Mouse (Mus musculus): ENCODE results near the gene Zmynd8. TPM values are rescaled to one million over a fixed set of nuclear protein-coding genes. Genes with fewer than 3 reads are reported as not detected.

Gene Zmynd8
- total RNA-seq, 2 experiments from 2014 or later = 173 to 186 TPM

DNA sequence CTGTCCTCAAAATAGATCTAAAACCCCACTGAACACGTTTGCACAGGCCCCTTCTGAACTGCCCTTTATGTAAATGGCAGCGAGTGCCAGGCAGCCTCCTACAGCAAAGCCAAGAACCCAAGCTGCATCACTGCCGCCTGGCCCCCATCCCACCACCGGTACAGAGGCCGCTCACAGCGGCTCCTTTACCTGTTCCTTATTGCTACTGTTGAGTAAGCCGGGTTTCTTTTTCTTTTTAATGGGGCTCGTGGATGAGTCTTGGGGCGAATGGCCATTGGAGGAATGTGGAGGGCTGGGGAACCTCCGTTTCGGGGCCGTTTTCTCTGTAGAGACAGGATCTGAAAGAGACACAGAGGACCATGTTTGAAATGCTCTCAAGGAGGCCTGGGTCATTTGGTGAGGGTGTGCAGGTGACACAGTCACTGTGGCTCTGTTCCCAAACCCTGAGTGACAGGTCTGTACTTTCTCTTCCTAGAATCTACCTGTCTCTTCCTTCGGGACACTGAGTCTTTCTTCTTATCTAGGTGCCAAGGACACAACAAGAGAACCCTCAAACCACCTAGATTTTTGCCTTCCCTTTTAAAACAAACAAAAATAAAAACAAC lies 46.9 kb downstream of the Zmynd8 start:
- DNase-seq (ENCODE audit: low spot score in 2 of 2) = no peak
- H3K4me3 ChIP-seq = no peak overlapping the region
- H3K27ac ChIP-seq = peak overlapping the region; percentile 72
- TF ChIP-seq CTCF (conservative IDR thresholded peaks at IDR 0.05) = no peak

DNA sequence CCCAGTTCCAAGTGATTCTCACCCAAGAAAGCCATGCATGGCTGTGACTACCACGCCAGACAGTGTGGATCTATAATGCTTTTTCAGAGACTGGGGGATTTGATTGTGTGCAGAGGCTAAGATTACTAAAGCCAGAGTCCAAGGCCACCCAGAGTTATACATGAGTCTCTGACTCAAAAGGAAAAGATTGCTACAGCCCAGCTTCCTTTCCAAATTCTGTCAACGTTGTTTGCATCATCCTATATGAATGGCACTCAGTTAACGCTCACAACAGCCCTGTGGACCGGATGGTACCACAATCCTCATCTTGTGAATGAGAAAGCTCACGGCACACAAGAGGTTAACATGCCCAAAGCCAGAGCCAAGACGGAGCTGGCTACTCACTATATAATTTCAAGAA lies 48.0 kb downstream of the Zmynd8 start:
- H3K4me3 ChIP-seq = no peak overlapping the region
- no peak for TF ChIP-seq CTCF (conservative IDR thresholded peaks at IDR 0.05)
- H3K27ac ChIP-seq = peak overlapping the region; percentile 72
- no peak for DNase-seq (ENCODE audit: low spot score in 2 of 2)

DNA sequence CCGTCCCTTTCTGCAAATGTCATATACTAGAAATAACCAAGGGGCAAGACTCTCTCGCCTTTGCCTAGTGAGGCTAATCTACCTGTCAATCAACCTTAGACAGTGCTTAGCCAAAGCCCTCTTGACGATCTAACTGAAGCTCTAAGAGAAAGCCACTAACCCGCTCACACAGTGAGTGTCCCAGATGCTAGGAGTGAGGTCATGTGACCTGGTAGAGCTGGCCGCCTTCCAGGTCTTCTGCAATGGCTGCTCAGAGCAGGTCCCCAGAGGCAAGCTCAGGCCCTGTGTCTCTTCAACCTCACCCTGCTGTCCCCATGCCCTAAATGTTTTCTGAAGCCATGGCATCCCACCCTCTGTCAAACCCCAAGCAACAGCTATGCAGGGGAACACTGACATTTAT lies 49.7 kb downstream of the Zmynd8 start:
- Histone ChIP-seq H3K27ac (peak overlapping the region; percentile 72), H3K4me3 (no peak overlapping the region)
- no peak for TF ChIP-seq CTCF (conservative IDR thresholded peaks at IDR 0.05)
- peak in 1 of 2 experiments; percentile 63 for DNase-seq (ENCODE audit: low spot score in 2 of 2)

DNA sequence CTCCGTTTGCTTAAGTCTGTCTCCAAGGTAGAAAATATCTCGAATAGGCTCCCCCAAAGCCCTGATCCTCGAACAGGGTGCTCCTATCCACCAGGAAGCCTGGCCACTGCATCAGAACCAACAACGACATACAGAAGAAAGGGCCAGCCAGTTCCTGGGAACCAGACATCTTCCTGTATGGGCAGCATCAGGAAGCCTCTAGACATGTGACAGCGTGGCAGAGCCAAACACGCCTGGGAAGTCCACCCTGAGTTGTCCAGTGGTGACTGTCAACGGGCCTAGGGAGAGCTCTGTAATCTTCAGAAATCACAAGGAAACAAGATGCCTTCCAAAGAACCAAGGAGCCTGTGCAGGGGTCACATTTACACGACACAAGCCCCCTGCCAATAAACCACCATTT lies 52.0 kb downstream of the Zmynd8 start:
- no peak overlapping the region for H3K4me3 ChIP-seq
- DNase-seq (ENCODE audit: low spot score in 2 of 2) = no peak
- peak overlapping the region; percentile 85 for H3K27ac ChIP-seq
- no peak for TF ChIP-seq CTCF (conservative IDR thresholded peaks at IDR 0.05)

DNA sequence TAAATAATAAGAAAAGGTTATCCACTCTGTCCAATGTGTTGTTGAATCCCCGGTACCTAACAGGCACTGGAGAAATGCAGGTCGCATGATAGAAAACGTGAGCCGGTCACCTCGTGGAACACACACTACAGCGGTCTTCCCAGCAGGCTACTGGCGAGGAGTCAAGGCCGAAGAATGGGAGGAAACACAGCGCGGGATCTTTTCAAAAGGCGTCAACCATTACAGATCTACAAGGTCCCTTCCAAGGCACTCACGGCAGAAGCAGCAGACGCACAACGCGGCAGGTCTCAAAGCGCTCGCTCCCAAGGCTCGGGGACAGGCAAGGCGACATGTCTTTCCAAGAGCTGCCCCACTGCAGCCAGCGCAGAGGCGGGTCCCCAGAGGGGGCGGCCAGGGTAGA lies 53.3 kb downstream of the Zmynd8 start:
- H3K4me3 ChIP-seq = no peak overlapping the region
- no peak for TF ChIP-seq CTCF (conservative IDR thresholded peaks at IDR 0.05)
- H3K27ac ChIP-seq = peak overlapping the region; percentile 85
- DNase-seq (ENCODE audit: low spot score in 2 of 2) = no peak

DNA sequence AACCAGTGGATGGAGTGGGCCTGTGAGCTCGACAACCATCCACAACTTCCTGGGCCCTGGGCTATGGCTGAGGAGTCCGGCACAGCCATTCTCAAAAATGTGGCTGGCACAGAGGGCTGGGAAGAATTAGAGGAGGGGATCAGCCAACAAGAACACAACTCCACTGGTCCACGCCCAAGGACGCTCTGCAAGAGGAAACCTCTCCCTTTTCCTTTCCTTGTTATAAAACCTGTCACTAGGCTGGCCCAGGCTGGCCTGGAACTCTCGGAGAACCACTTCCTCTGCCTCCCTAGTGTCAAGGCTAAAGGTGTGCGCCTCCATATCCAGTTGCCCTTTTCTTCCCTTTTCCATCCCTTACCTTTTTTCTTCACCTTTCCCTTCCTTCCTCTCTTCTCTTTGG lies 55.5 kb downstream of the Zmynd8 start:
- H3K4me3 ChIP-seq = no peak overlapping the region
- H3K27ac ChIP-seq = peak overlapping the region; percentile 85
- no peak for DNase-seq (ENCODE audit: low spot score in 2 of 2)
- TF ChIP-seq CTCF (conservative IDR thresholded peaks at IDR 0.05) = no peak

DNA sequence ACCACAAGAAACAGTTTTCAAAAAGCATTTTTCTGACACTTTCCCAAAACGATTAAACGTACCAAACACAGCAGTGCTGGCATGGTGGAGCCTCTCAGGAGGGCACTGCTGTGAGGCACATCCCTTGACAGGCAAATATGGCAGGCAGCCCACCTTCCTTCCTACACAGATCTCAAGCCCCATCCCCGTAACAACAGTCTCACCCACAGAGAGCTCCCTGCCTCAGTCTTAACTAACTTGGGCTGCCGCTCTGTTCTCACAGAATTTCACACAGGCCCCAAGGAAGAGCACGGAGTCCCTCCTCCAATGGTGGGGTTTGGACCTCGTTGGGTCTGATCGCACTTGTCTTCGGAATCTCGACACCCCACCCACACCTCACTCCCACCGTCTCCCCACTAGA lies 56.6 kb downstream of the Zmynd8 start:
- no peak overlapping the region for H3K4me3 ChIP-seq
- no peak for DNase-seq (ENCODE audit: low spot score in 2 of 2)
- peak overlapping the region; percentile 85 for H3K27ac ChIP-seq
- TF ChIP-seq CTCF (conservative IDR thresholded peaks at IDR 0.05) = no peak

DNA sequence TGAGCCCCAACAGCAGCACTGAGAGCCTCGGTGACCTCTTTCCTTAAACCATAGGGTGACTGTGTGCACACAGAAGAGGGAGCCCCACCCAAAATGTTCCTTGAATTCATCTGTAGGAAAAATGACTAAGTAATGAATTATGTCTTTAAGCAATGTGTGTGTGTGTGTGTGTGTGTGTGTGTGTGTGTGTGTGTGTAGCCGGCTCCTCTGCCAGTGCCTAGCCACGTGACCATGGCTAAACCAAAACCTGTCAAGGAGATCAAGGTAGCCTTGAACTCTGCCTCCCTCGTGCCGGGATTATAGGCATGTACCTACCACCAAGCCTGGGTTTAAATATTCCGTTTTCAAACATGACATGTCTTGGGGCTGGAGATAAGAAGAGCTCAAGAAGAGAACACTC lies 57.0 kb downstream of the Zmynd8 start:
- TF ChIP-seq CTCF (conservative IDR thresholded peaks at IDR 0.05) = no peak
- Histone ChIP-seq H3K4me3 (no peak overlapping the region), H3K27ac (peak overlapping the region; percentile 85)
- DNase-seq (ENCODE audit: low spot score in 2 of 2) = no peak

DNA sequence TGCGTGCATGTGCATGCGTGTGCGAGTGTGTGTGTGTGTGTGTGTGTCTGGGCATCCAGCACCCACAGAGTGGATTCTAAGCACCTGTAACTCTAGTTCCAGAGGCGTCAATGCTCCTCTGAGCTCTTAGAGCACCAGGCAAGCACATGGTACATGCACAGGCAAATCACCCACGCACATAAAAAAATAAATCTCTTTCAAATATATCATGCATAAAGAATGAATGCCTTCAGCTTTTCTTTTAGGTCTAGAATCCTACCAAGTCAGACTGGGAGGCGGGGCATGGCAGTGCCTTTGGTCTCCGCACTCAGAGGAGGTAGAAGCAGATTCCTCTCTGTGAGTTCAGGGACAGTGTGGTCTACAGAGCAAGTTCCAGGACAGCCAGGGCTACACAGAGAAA lies 58.0 kb downstream of the Zmynd8 start:
- DNase-seq (ENCODE audit: low spot score in 2 of 2) = no peak
- TF ChIP-seq CTCF (conservative IDR thresholded peaks at IDR 0.05) = no peak
- H3K27ac ChIP-seq = peak overlapping the region; percentile 85
- no peak overlapping the region for H3K4me3 ChIP-seq

DNA sequence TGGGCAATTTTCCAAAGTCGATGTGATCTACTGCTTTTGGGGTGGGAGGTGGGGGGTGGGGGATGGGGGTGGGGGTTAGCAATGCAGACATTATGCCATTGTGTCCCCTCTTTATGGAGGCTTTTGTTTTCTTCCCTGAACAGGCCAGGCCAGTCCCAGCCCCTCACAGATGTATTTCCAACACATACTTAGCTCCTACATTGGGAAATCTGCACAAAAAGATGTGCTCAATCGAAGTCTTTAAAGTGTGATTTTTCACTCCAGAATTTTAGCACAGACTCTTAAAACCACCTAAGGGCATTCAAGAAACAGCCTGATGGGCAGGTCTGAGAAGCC lies 59.5 kb downstream of the Zmynd8 start:
- H3K27ac ChIP-seq = peak overlapping the region; percentile 85

DNA sequence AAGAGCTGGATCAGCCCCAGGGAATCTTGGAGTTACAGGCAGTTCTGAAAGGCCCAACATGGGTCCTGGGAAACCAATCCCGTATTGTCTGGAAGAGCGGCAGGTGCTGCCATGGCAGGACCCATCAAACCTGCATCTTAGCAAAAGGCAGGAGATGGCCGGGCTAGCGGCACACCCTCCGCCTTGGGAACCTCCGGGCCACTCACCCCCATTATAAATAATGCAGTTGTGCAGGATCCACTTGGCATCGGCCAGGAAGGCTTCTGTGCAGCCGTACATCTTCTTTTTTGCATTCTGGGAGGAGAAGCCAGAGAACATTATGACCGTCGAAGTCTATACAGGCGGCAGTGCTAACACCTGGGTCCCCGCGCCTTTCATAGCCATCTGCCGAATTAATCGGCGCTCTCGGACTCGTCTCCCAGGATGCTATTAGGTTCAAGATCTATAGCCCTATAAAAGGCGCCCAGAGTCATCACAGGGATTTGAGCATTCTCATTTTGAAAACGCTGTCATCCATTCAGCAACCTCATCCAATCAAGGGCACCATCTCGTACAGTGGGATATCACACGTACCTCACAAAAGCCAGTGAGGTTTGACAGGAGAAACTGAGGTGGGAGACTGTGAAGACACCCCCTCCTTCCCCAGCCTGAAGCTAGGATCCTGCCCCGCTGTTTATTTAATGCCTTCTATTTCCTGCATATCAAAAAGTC lies 60.1 kb downstream of the Zmynd8 start:
- DNase-seq (ENCODE audit: low spot score in 2 of 2) = no peak
- Histone ChIP-seq H3K4me3 (no peak overlapping the region), H3K27ac (peak overlapping the region; percentile 75)
- TF ChIP-seq CTCF (conservative IDR thresholded peaks at IDR 0.05) = no peak

More for the DNA sequence above, 59.5 kb downstream of the Zmynd8 start:
- no peak for DNase-seq (ENCODE audit: low spot score in 2 of 2)
- H3K4me3 ChIP-seq = no peak overlapping the region
- TF ChIP-seq CTCF (conservative IDR thresholded peaks at IDR 0.05) = no peak

DNA sequence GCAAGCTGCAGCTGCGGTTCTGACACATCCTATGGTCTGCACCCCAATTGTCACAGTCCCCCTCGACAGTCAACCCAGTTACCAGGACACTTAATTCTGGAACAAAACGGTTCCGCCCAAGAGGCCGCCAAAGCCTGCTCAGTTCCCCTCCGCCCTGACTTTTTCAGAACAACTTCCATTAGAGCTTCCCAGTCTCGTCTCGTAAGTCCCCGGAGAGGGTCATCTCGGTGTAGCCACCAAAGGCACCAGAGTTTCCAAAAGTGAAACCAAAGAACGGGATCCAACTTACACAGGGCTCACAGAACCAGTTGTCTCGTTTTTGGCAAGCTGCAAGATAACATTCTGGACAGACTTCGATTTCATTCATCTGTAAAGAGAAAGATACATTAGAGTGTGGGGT lies 64.2 kb downstream of the Zmynd8 start:
- Histone ChIP-seq H3K4me3 (no peak overlapping the region), H3K27ac (peak overlapping the region; percentile 60; the same call in 1 of the 2 replicates)
- no peak for DNase-seq (ENCODE audit: low spot score in 2 of 2)
- TF ChIP-seq CTCF (conservative IDR thresholded peaks at IDR 0.05) = no peak

DNA sequence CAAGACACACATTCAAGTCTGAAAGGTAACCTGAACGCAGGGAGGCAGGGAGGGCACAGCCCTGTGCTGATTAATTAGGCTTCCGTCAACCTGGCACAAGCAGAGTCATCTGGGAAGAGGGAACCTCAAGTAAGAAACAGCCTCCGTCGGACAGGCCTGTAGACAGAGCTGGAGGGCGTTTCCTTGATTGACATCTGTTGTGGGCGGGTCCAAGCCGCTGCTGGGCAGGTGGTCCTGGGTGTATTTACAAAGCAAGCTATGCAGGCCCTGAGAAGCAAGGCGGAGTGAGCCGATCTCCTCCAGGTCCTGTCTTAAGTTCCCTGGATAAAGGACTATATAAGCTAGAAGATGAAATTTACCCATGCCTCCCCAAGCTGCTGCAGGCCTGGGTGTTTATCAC lies 65.3 kb downstream of the Zmynd8 start:
- TF ChIP-seq CTCF (conservative IDR thresholded peaks at IDR 0.05) = no peak
- Histone ChIP-seq H3K4me3 (no peak overlapping the region), H3K27ac (peak overlapping the region; percentile 60)
- DNase-seq (ENCODE audit: low spot score in 2 of 2) = no peak

DNA sequence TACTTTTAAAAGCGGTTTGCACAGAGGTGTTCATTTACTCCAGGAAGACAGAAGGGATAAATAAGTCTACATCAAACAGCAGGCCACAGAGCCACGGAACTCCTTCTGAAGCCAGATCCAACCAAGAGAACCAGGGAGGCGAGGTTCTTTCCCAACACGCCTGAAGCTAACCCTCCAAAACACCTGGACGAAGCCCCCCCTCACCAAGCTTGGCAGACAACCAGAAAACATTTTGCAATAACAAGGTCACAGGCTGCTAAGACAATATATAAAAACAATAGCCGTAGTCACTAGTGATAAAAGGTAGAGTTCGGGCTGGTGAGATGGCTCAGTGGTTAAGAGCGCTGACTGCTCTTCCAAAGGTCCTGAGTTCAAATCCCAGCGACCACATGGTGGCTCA lies 66.1 kb downstream of the Zmynd8 start:
- no peak for DNase-seq (ENCODE audit: low spot score in 2 of 2)
- no peak overlapping the region for H3K4me3 ChIP-seq
- peak overlapping the region; percentile 60 for H3K27ac ChIP-seq
- no peak for TF ChIP-seq CTCF (conservative IDR thresholded peaks at IDR 0.05)

Measured in layer of hippocampus, adult 2 months (tissue).